Mouse (Mus musculus): Measurements from ENCODE around the gene Cnot3.

DNA sequence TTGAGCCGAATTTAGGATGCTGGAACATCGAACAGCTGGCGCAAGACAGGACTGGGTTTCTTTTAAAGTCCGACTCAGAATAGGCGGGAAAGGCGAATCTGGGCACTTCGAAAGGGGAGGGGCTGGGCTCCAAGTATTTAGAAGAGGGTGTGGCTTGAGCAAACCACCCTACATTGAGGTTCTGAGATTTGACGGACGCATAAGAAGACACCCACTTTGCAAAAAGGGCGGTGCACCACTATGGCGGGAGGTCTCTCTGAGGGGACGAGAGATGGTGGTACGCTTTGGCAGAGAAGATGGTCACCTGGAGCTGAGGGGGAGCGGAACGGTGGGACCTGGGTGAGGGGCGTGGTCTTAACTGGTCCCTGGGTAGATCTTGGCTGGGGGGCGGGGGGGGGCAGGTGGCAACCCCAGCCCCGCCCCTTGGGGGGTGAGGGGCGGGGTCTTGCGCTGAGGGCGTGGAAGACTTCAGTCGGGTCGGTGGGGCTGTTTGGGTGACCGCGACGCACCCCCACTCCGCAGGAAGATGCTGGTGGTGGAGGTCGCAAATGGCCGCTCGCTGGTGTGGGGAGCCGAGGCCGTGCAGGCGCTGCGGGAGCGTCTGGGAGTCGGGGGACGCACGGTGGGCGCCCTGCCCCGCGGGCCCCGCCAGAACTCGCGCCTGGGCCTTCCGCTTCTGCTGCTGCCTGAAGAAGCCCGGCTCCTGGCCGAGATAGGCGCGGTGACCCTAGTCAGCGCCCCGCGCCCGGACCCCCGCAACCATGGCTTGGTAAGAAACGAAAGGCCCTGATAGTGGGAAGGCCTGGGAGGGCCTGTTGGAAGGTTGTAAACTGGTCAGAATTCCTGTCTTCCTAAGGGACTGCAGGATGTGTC, 49.2 kb downstream of the Cnot3 start:
- TF ChIP-seq CTCF (IDR thresholded peaks at IDR 0.05; ENCODE audit: insufficient read depth, low read length) (no peak), POLR2A (IDR thresholded peaks at IDR 0.05; ENCODE audit: borderline replicate concordance, extremely low read depth, low read depth, low read length) (no peak)
